Mouse (Mus musculus): ENCODE data around the gene Tmem144. TPM values are rescaled to one million over a fixed set of nuclear protein-coding genes. Genes with fewer than 3 reads are reported as not detected.

Tmem144 gene
- polyA plus RNA-seq, 1 experiment from 2014 or later = 2.2 TPM

- no peaks in the 10 kb centered on the region for H3K9me3 ChIP-seq (replicated peaks; ENCODE audit: control insufficient read depth, low read length)
- ATAC-seq (ENCODE audit: low read depth) = no peak
- H3K27me3 ChIP-seq (ENCODE audit: control insufficient read depth, insufficient read depth, low read depth, low read length) = no peaks in the 10 kb centered on the region
- 40% methylated on average over 4 of the region's 4 CpGs for WGBS (ENCODE audit: insufficient replicate concordance)
- H3K4me3 ChIP-seq (ENCODE audit: low read depth, low read length) = no peak overlapping the region
- no peak overlapping the region for H3K4me2 ChIP-seq (ENCODE audit: low read depth, low read length)
- no peak overlapping the region; the same call in 1 of the 2 replicates for H3K27ac ChIP-seq (ENCODE audit: low read length)
- H3K4me1 ChIP-seq (ENCODE audit: control insufficient read depth, low read depth, low read length) = peaks cover 14% of the 10 kb centered on the region
- no peak overlapping the region for H3K9ac ChIP-seq (ENCODE audit: low read depth, low read length)
- no peaks in the 10 kb centered on the region for H3K36me3 ChIP-seq (ENCODE audit: control insufficient read depth, insufficient read depth)
These were observed 3.7 kb downstream of the Tmem144 start for GRCm38 (mm10) chr3:79848841-79849240.

- no peak overlapping the region for H3K9ac ChIP-seq (ENCODE audit: low read depth, low read length)
- ATAC-seq (ENCODE audit: low read depth) = no peak
- H3K36me3 ChIP-seq (ENCODE audit: control insufficient read depth, insufficient read depth) = no peaks in the 10 kb centered on the region
- H3K4me2 ChIP-seq (ENCODE audit: low read depth, low read length) = no peak overlapping the region
- H3K4me3 ChIP-seq (ENCODE audit: low read depth, low read length) = no peak overlapping the region
- H3K4me1 ChIP-seq (ENCODE audit: control insufficient read depth, low read depth, low read length) = peaks cover 2% of the 10 kb centered on the region
- 38% methylated on average over 5 of the region's 5 CpGs for WGBS (ENCODE audit: insufficient replicate concordance)
- no peaks in the 10 kb centered on the region for H3K9me3 ChIP-seq (replicated peaks; ENCODE audit: control insufficient read depth, low read length)
- H3K27ac ChIP-seq (ENCODE audit: low read length) = no peak overlapping the region
- H3K27me3 ChIP-seq (ENCODE audit: control insufficient read depth, insufficient read depth, low read depth, low read length) = no peaks in the 10 kb centered on the region
These were observed 5.9 kb downstream of the Tmem144 start for GRCm38 (mm10) chr3:79846633-79847032.

GRCm38 (mm10) chr3:79843999-79844398 lies 8.6 kb downstream of the Tmem144 start:
- H3K4me1 ChIP-seq (ENCODE audit: control insufficient read depth, low read depth, low read length) = peaks cover 2% of the 10 kb centered on the region
- no peaks in the 10 kb centered on the region for H3K27me3 ChIP-seq (ENCODE audit: control insufficient read depth, insufficient read depth, low read depth, low read length)
- no peaks in the 10 kb centered on the region for H3K9me3 ChIP-seq (replicated peaks; ENCODE audit: control insufficient read depth, low read length)
- no peaks in the 10 kb centered on the region for H3K36me3 ChIP-seq (ENCODE audit: control insufficient read depth, insufficient read depth)
- no peak overlapping the region for H3K4me2 ChIP-seq (ENCODE audit: low read depth, low read length)
- H3K9ac ChIP-seq (ENCODE audit: low read depth, low read length) = no peak overlapping the region
- H3K27ac ChIP-seq (ENCODE audit: low read length) = no peak overlapping the region
- 62% methylated on average over 9 of the region's 9 CpGs for WGBS (ENCODE audit: insufficient replicate concordance)
- ATAC-seq (ENCODE audit: low read depth) = peak; percentile 22
- no peak overlapping the region for H3K4me3 ChIP-seq (ENCODE audit: low read depth, low read length)

- H3K4me3 ChIP-seq (ENCODE audit: low read depth, low read length) = peak overlapping the region; percentile 63
- peak overlapping the region; percentile 57 for H3K9ac ChIP-seq (ENCODE audit: low read depth, low read length)
- 0% methylated on average over 19 of the region's 19 CpGs for WGBS (ENCODE audit: insufficient replicate concordance)
- H3K4me2 ChIP-seq (ENCODE audit: low read depth, low read length) = peak overlapping the region; percentile 73
- H3K36me3 ChIP-seq (ENCODE audit: control insufficient read depth, insufficient read depth) = no peaks in the 10 kb centered on the region
- H3K27ac ChIP-seq (ENCODE audit: low read length) = peak overlapping the region; percentile 75
- H3K27me3 ChIP-seq (ENCODE audit: control insufficient read depth, insufficient read depth, low read depth, low read length) = no peaks in the 10 kb centered on the region
- no peaks in the 10 kb centered on the region for H3K9me3 ChIP-seq (replicated peaks; ENCODE audit: control insufficient read depth, low read length)
- peak; percentile 80 for ATAC-seq (ENCODE audit: low read depth)
- peaks cover 2% of the 10 kb centered on the region; the same call in 1 of the 2 replicates for H3K4me1 ChIP-seq (ENCODE audit: control insufficient read depth, low read depth, low read length)
These were observed 10.0 kb downstream of the Tmem144 start for GRCm38 (mm10) chr3:79842616-79843016.

GRCm38 (mm10) chr3:79842165-79842564 lies 10.4 kb downstream of the Tmem144 start:
- Histone ChIP-seq H3K27ac (ENCODE audit: low read length) (peak overlapping the region; percentile 75), H3K9ac (ENCODE audit: low read depth, low read length) (peak overlapping the region; percentile 30; the same call in 1 of the 2 replicates), H3K4me2 (ENCODE audit: low read depth, low read length) (peak overlapping the region; percentile 73), H3K27me3 (ENCODE audit: control insufficient read depth, insufficient read depth, low read depth, low read length) (no peaks in the 10 kb centered on the region), H3K4me3 (ENCODE audit: low read depth, low read length) (peak overlapping the region; percentile 63), H3K36me3 (ENCODE audit: control insufficient read depth, insufficient read depth) (no peaks in the 10 kb centered on the region), H3K4me1 (ENCODE audit: control insufficient read depth, low read depth, low read length) (peaks cover 2% of the 10 kb centered on the region; the same call in 1 of the 2 replicates), H3K9me3 (replicated peaks; ENCODE audit: control insufficient read depth, low read length) (no peaks in the 10 kb centered on the region)
- ATAC-seq (ENCODE audit: low read depth) = peak; percentile 64
- WGBS (ENCODE audit: insufficient replicate concordance) = 4% methylated on average over 12 of the region's 12 CpGs

GRCm38 (mm10) chr3:79841475-79841874 lies 11.1 kb downstream of the Tmem144 start:
- H3K4me2 ChIP-seq (ENCODE audit: low read depth, low read length) = peak overlapping the region; percentile 73
- no peaks in the 10 kb centered on the region for H3K9me3 ChIP-seq (replicated peaks; ENCODE audit: control insufficient read depth, low read length)
- H3K4me3 ChIP-seq (ENCODE audit: low read depth, low read length) = peak overlapping the region; percentile 63
- ATAC-seq (ENCODE audit: low read depth) = no peak
- H3K9ac ChIP-seq (ENCODE audit: low read depth, low read length) = peak overlapping the region; percentile 30; the same call in 1 of the 2 replicates
- H3K27me3 ChIP-seq (ENCODE audit: control insufficient read depth, insufficient read depth, low read depth, low read length) = no peaks in the 10 kb centered on the region
- no peak overlapping the region for H3K27ac ChIP-seq (ENCODE audit: low read length)
- WGBS (ENCODE audit: insufficient replicate concordance) = 60% methylated on average over 6 of the region's 6 CpGs
- peaks cover 2% of the 10 kb centered on the region; the same call in 1 of the 2 replicates for H3K4me1 ChIP-seq (ENCODE audit: control insufficient read depth, low read depth, low read length)
- no peaks in the 10 kb centered on the region for H3K36me3 ChIP-seq (ENCODE audit: control insufficient read depth, insufficient read depth)

GRCm38 (mm10) chr3:79838751-79839150 lies 13.8 kb downstream of the Tmem144 start:
- H3K27me3 ChIP-seq (ENCODE audit: control insufficient read depth, insufficient read depth, low read depth, low read length) = no peaks in the 10 kb centered on the region
- WGBS (ENCODE audit: insufficient replicate concordance) = 44% methylated on average over 6 of the region's 6 CpGs
- peaks cover 2% of the 10 kb centered on the region; the same call in 1 of the 2 replicates for H3K4me1 ChIP-seq (ENCODE audit: control insufficient read depth, low read depth, low read length)
- no peak for ATAC-seq (ENCODE audit: low read depth)
- H3K9ac ChIP-seq (ENCODE audit: low read depth, low read length) = no peak overlapping the region
- H3K4me3 ChIP-seq (ENCODE audit: low read depth, low read length) = no peak overlapping the region
- H3K9me3 ChIP-seq (replicated peaks; ENCODE audit: control insufficient read depth, low read length) = no peaks in the 10 kb centered on the region
- H3K36me3 ChIP-seq (ENCODE audit: control insufficient read depth, insufficient read depth) = no peaks in the 10 kb centered on the region
- H3K27ac ChIP-seq (ENCODE audit: low read length) = no peak overlapping the region
- H3K4me2 ChIP-seq (ENCODE audit: low read depth, low read length) = no peak overlapping the region

- H3K27ac ChIP-seq (ENCODE audit: low read length) = no peak overlapping the region
- no peaks in the 10 kb centered on the region for H3K36me3 ChIP-seq (ENCODE audit: control insufficient read depth, insufficient read depth)
- H3K4me3 ChIP-seq (ENCODE audit: low read depth, low read length) = no peak overlapping the region
- no peak overlapping the region for H3K4me2 ChIP-seq (ENCODE audit: low read depth, low read length)
- no peak overlapping the region for H3K9ac ChIP-seq (ENCODE audit: low read depth, low read length)
- no peaks in the 10 kb centered on the region for H3K4me1 ChIP-seq (ENCODE audit: control insufficient read depth, low read depth, low read length)
- no peaks in the 10 kb centered on the region for H3K27me3 ChIP-seq (ENCODE audit: control insufficient read depth, insufficient read depth, low read depth, low read length)
- no peaks in the 10 kb centered on the region for H3K9me3 ChIP-seq (replicated peaks; ENCODE audit: control insufficient read depth, low read length)
- ATAC-seq (ENCODE audit: low read depth) = no peak
These were observed 23.3 kb downstream of the Tmem144 start for GRCm38 (mm10) chr3:79829289-79829688.

GRCm38 (mm10) chr3:79825067-79825780 lies 27.3 kb downstream of the Tmem144 start:
- Histone ChIP-seq H3K4me3 (ENCODE audit: low read depth, low read length) (no peak overlapping the region), H3K9ac (ENCODE audit: low read depth, low read length) (no peak overlapping the region), H3K4me2 (ENCODE audit: low read depth, low read length) (no peak overlapping the region), H3K36me3 (ENCODE audit: control insufficient read depth, insufficient read depth) (no peaks in the 10 kb centered on the region), H3K27me3 (ENCODE audit: control insufficient read depth, insufficient read depth, low read depth, low read length) (no peaks in the 10 kb centered on the region), H3K4me1 (ENCODE audit: control insufficient read depth, low read depth, low read length) (no peaks in the 10 kb centered on the region), H3K27ac (ENCODE audit: low read length) (no peak overlapping the region), H3K9me3 (replicated peaks; ENCODE audit: control insufficient read depth, low read length) (no peaks in the 10 kb centered on the region)
- WGBS (ENCODE audit: insufficient replicate concordance) = 70% methylated on average over 14 of the region's 14 CpGs
- ATAC-seq (ENCODE audit: low read depth) = no peak
